Mouse (Mus musculus): Measurements from ENCODE around the gene Rin2. TPM values are rescaled to one million over a fixed set of nuclear protein-coding genes. Genes with fewer than 3 reads are reported as not detected.

Rin2 gene
- total and polyA plus RNA-seq, 3 experiments, result 0.05 to 0.10 (median 0.08) TPM

- no peak for TF ChIP-seq ETS1 (conservative IDR thresholded peaks at IDR 0.05; ENCODE audit: low read depth, low read length)
Measured at GRCm38 (mm10) chr2:145877191-145877590, 202.2 kb downstream of the Rin2 start (continued).

DNA sequence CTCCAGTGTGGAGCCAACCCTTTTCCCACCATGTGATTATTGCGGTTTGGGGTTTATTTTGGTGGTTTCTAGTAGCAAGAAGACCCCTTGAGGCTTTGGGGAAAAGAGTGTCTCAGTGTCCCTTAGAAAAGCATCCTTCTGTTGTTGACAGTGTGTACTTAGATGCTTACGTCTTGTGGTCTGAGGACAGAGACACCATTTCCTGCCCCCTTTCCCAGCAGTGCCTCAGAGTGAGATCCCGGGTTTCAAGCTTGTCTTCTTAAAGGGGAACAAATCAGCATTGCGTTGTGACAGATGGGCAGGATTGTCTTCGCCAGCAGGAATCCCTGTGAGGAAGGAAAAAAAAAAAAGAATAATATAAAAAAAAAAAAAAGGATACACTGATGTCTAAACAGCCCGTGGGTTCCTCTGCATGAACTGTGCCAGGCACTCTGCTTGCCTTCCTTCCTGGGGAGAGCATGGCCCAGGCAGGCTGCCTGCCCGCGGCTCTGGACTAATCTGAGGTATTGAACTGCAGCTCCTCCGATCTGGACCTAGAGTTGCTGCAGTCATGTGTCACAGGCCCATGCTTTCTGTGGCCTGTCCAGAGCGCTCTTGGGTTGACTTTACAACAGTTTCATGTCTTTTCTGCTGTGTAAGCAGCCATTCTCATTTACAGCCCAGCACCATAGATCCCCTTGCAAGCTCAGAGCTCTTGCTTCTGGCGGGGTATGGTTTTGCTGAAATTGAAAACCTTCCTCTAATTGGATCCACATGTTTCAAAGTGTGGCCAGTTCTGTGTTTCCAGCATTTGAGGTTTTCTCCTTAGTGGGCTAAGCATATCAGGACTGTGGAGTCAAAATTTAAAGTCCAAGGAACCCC is 206.1 kb downstream of the Rin2 start:
- Histone ChIP-seq H3K4me3 (replicated peaks in 1 of 3; ENCODE audit: low read depth in 2 of 3, low read length in 2 of 3, poor library complexity in 1 of 3) (no peak overlapping the region), H3K27ac (ENCODE audit: insufficient read depth, low read depth) (no peak overlapping the region)
- dilution Hi-C loops (cut with MboI; ENCODE audit: extremely low pct_ligation_motif_present, extremely low pct_unique_long_range_greater_than_20kb, low sequenced_read_pairs), result no loop called here

GRCm38 (mm10) chr2:145881932-145882331 is 206.9 kb downstream of the Rin2 start:
- no peaks in the 10 kb centered on the region; a peak in 1 of 4 replicates for H3K4me1 ChIP-seq (ENCODE audit: control insufficient read depth in 1 of 2, insufficient read depth in 2 of 2)
- H3K36me3 ChIP-seq (replicated peaks in 1 of 2; ENCODE audit: control insufficient read depth in 1 of 2, insufficient read depth in 1 of 2, low read length in 1 of 2), result no peaks in the 10 kb centered on the region
- no peak for TF ChIP-seq USF1 (IDR thresholded peaks at IDR 0.05; ENCODE audit: low read depth, low read length)
- TF ChIP-seq HCFC1 (IDR thresholded peaks at IDR 0.05; ENCODE audit: low read depth, low read length), result no peak
- no peak for TF ChIP-seq NELFE (IDR thresholded peaks at IDR 0.05; ENCODE audit: low read depth, low read length)
- no peak for TF ChIP-seq SIN3A (IDR thresholded peaks at IDR 0.05; ENCODE audit: low read length)
- no peak for TF ChIP-seq ZNF384 (IDR thresholded peaks at IDR 0.05; ENCODE audit: low read depth, low read length)
- TF ChIP-seq JUND (conservative IDR thresholded peaks at IDR 0.05; ENCODE audit: low read depth, low read length), result no peak
- TF ChIP-seq PAX5 (IDR thresholded peaks at IDR 0.05; ENCODE audit: low read length), result no peak
- no peak for TF ChIP-seq MXI1 (IDR thresholded peaks at IDR 0.05; ENCODE audit: low read depth, low read length)
- no peak for TF ChIP-seq CTCF (conservative IDR thresholded peaks at IDR 0.05 in 1 of 2, IDR thresholded peaks at IDR 0.05 in 1 of 2; ENCODE audit: low read depth in 2 of 2, low read length in 2 of 2)
- TF ChIP-seq ZC3H11A (IDR thresholded peaks at IDR 0.05; ENCODE audit: low read depth, low read length), result no peak
- TF ChIP-seq USF2 (conservative IDR thresholded peaks at IDR 0.05; ENCODE audit: low read depth, low read length), result no peak
- TF ChIP-seq ZKSCAN1 (IDR thresholded peaks at IDR 0.05; ENCODE audit: borderline replicate concordance, low read depth, low read length), result no peak
- TF ChIP-seq CHD2 (IDR thresholded peaks at IDR 0.05; ENCODE audit: low read length), result no peak
- TF ChIP-seq ELF1 (IDR thresholded peaks at IDR 0.05; ENCODE audit: low read depth, low read length), result no peak
- TF ChIP-seq CHD1 (IDR thresholded peaks at IDR 0.05; ENCODE audit: low read depth, low read length), result no peak
- TF ChIP-seq RAD21 (IDR thresholded peaks at IDR 0.05; ENCODE audit: low read depth, low read length), result no peak
- dilution Hi-C loops (cut with MboI; ENCODE audit: extremely low pct_ligation_motif_present, extremely low pct_unique_long_range_greater_than_20kb, low sequenced_read_pairs) (no loop called here), in situ Hi-C loops (cut with MboI; ENCODE audit: low pct_ligation_motif_present, low pct_unique_long_range_greater_than_20kb, low sequenced_read_pairs) (no loop called here)
- no peak for DNase-seq (ENCODE audit: extremely low read depth)
- no peak overlapping the region for H3K27ac ChIP-seq (ENCODE audit: insufficient read depth, low read depth)
- no peaks in the 10 kb centered on the region for H3K79me2 ChIP-seq (replicated peaks; ENCODE audit: control insufficient read depth, extremely low read depth, insufficient read depth, poor library complexity, severe bottlenecking)
- no peak overlapping the region for H3K4me2 ChIP-seq (ENCODE audit: insufficient read depth, low read depth, poor library complexity, severe bottlenecking)
- peaks cover 9% of the 10 kb centered on the region for H3K9me3 ChIP-seq (replicated peaks; ENCODE audit: low read length)
- H3K4me3 ChIP-seq (replicated peaks in 1 of 3; ENCODE audit: low read depth in 2 of 3, low read length in 2 of 3, poor library complexity in 1 of 3), result no peak overlapping the region
- no peaks in the 10 kb centered on the region for H3K27me3 ChIP-seq (replicated peaks)
- no peak overlapping the region for H3K9ac ChIP-seq (ENCODE audit: insufficient read depth, low read depth)

More for the DNA sequence above, 206.1 kb downstream of the Rin2 start:
- H3K79me2 ChIP-seq (replicated peaks; ENCODE audit: control insufficient read depth, extremely low read depth, insufficient read depth, poor library complexity, severe bottlenecking), result no peaks in the 10 kb centered on the region
- no peak overlapping the region for H3K4me2 ChIP-seq (ENCODE audit: insufficient read depth, low read depth, poor library complexity, severe bottlenecking)
- H3K9ac ChIP-seq (ENCODE audit: insufficient read depth, low read depth), result no peak overlapping the region
- TF ChIP-seq KAT2A (IDR thresholded peaks at IDR 0.05; ENCODE audit: insufficient replicate concordance, low read length), result no peak
- H3K27me3 ChIP-seq (replicated peaks), result no peaks in the 10 kb centered on the region
- H3K9me3 ChIP-seq (replicated peaks; ENCODE audit: low read length), result peaks cover 9% of the 10 kb centered on the region
- no peaks in the 10 kb centered on the region for H3K36me3 ChIP-seq (replicated peaks in 1 of 2; ENCODE audit: control insufficient read depth in 1 of 2, insufficient read depth in 1 of 2, low read length in 1 of 2)
- in situ Hi-C loops (cut with MboI; ENCODE audit: low pct_ligation_motif_present, low pct_unique_long_range_greater_than_20kb, low sequenced_read_pairs), result no loop called here
- no peaks in the 10 kb centered on the region; a peak in 1 of 4 replicates for H3K4me1 ChIP-seq (ENCODE audit: control insufficient read depth in 1 of 2, insufficient read depth in 2 of 2)
- no peak for DNase-seq (ENCODE audit: extremely low read depth)
